Mouse (Mus musculus): ENCODE measurements around the gene Bysl. TPM values are rescaled to one million over a fixed set of nuclear protein-coding genes. Genes with fewer than 3 reads are reported as not detected.
"Not testable (repeated sequence)": the region's sequence is repeated elsewhere in the genome, so short reads cannot be mapped to it uniquely, and the experiment has no call there.

The Bysl gene
- polyA plus RNA-seq, 1 experiment from 2014 or later = 37.5 TPM

DNA sequence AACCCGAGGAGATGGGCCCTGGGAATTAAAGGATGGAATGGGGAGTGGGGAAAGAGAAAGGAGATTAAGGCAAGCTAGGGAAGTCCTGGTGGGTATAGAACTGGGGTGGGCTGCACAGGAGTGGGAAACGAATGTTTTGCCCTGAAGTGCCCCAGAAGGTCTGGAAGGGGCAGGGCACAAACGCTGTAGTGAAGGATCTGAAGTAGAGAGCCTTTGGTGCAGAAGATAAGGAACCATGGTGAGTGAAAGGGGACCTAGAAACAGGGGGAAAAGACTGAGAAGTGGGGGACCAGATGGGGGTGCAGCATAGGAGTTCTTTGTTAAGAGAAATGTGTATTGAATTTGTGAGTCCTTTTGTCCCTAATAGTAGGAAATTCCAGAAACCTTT, 19.4 kb upstream of the Bysl start, which contains the start of gene Usp49:
Gene Usp49, plus strand, starts transcription at position 13 of the 388 bp plus-strand sequence.
- ATAC-seq (ENCODE audit: low FRiP score, low read depth) = no peak
- H3K27ac ChIP-seq (replicated peaks) = peak within 1 kb of the TSS; percentile 94
- H3K27me3 ChIP-seq = no peaks in the 10 kb centered on the region
- peak within 1 kb of the TSS; percentile 71 for H3K9ac ChIP-seq
- peak within 1 kb of the TSS; percentile 74 for H3K4me3 ChIP-seq
- 0% methylated on average over 3 of the region's 3 CpGs for WGBS
- 0 out of 2 replicates have a peak, but pooled peaks cover 4% of the 10 kb centered on the region for H3K36me3 ChIP-seq
- peak within 1 kb of the TSS; percentile 72 for H3K4me2 ChIP-seq
- H3K4me1 ChIP-seq (replicated peaks) = peaks cover 39% of the 10 kb centered on the region
- no peaks in the 10 kb centered on the region for H3K9me3 ChIP-seq

DNA sequence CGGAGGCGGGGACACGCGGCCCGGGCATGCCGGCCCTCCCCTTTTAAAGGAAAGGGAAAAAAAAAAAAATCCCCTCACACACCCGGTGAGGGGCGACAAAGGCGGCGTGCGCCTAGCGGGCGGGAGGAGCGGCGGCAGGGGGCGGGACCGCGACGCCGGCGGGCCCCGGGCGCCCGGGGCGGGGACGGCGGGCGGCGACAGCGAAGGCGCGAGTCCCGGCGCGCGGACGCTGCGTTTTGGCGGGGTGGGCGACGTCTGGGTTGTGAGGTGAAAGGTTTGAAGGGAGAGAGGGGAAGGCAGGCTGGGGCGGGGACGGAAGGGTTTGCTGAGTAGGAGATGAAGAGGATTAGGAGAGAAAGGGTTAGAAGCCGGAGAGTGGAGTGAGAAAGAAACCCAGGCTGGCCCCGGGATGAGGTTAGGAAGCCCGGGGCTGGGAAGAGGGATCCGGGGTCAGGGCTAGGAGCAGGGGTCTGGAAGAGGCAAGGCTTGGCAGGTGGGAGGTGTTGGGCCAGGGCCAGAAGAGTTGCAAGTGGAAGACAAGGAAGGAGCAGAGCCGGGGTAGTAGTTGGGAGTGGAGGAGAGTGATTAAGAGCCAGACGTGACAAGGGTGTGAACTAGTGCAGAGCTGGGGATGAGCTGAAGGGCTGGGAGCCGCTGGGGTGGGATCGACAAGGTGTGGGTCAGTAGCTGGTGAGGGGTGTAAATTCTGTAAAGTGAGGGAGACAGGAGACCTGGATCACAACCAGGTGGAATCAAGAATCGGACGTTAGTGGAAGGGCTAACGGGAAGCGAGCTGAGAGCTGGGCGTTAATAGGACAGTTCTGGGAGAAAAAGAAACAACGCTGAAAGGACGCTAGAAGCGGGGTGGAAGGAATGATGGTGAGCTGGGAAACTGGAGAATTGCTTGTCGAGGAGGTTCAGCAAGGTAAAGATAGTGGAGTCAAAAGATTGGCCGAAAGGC, 18.7 kb upstream of the Bysl start:
- Histone ChIP-seq H3K9ac (peak overlapping the region; percentile 71), H3K9me3 (no peaks in the 10 kb centered on the region)

GRCm38 (mm10) chr17:47628851-47629676, 17.8 kb upstream of the Bysl start:
- WGBS = under 1% methylated on average over 57 of the region's 63 CpGs
- H3K4me1 ChIP-seq (replicated peaks) = peaks cover 39% of the 10 kb centered on the region

More for the DNA sequence above, 18.7 kb upstream of the Bysl start:
- Histone ChIP-seq H3K4me3 (peak overlapping the region; percentile 74), H3K36me3 (peaks cover 6% of the 10 kb centered on the region; the same call in 1 of the 2 replicates), H3K27ac (replicated peaks) (peak overlapping the region; percentile 94), H3K27me3 (no peaks in the 10 kb centered on the region), H3K4me1 (replicated peaks) (peaks cover 39% of the 10 kb centered on the region), H3K4me2 (peak overlapping the region; percentile 72)
- peak; percentile 61 for ATAC-seq (ENCODE audit: low FRiP score, low read depth)
- WGBS = 1% methylated on average over 57 of the region's 61 CpGs

DNA sequence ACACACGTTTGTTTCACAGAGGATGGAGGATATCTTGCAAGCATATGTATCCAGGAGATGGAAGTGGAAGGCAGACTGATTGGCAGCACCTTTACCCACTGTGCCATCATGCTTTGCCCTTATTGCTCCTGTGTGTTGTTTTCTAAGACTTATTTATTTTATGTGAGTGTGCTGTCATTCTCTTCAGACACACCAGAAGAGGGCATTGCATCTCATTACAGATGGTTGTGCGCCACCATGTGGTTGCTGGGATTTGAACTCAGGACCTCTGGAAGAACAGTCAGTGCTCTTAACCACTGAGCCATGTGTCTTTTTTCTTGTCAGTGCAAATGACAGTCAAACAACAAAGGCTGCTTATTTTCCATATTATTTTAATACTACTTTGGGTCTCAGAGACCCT, 16.5 kb upstream of the Bysl start:
- Histone ChIP-seq H3K36me3 (peaks cover 23% of the 10 kb centered on the region), H3K4me2 (peak overlapping the region; percentile 59; the same call in 1 of the 2 replicates), H3K4me3 (0 out of 2 replicates have a peak overlapping the region, but pooled peaks have one; percentile 74), H3K27me3 (no peaks in the 10 kb centered on the region), H3K27ac (replicated peaks) (no peak overlapping the region), H3K9me3 (no peaks in the 10 kb centered on the region), H3K4me1 (replicated peaks) (peaks cover 33% of the 10 kb centered on the region), H3K9ac (no peak overlapping the region)
- WGBS = 81% methylated on average over 2 of the region's 2 CpGs
- no peak for ATAC-seq (ENCODE audit: low FRiP score, low read depth)

More at GRCm38 (mm10) chr17:47628851-47629676, 17.8 kb upstream of the Bysl start:
- Histone ChIP-seq H3K27me3 (no peaks in the 10 kb centered on the region), H3K9ac (peak overlapping the region; percentile 71), H3K4me2 (peak overlapping the region; percentile 72), H3K9me3 (no peaks in the 10 kb centered on the region), H3K36me3 (peaks cover 12% of the 10 kb centered on the region), H3K27ac (replicated peaks) (peak overlapping the region; percentile 94), H3K4me3 (peak overlapping the region; percentile 74)
- ATAC-seq (ENCODE audit: low FRiP score, low read depth) = peak; percentile 96

- H3K4me1 ChIP-seq (replicated peaks) = peaks cover 17% of the 10 kb centered on the region
- WGBS = 93% methylated on average over 5 of the region's 5 CpGs
- H3K27ac ChIP-seq (replicated peaks) = no peak overlapping the region
- H3K9ac ChIP-seq = no peak overlapping the region
- peaks cover 40% of the 10 kb centered on the region for H3K36me3 ChIP-seq
- H3K4me3 ChIP-seq = no peak overlapping the region
- H3K4me2 ChIP-seq = no peak overlapping the region
- no peaks in the 10 kb centered on the region for H3K27me3 ChIP-seq
- H3K9me3 ChIP-seq = no peaks in the 10 kb centered on the region
- no peak for ATAC-seq (ENCODE audit: low FRiP score, low read depth)
Measured at GRCm38 (mm10) chr17:47626031-47626430, 14.7 kb upstream of the Bysl start.

GRCm38 (mm10) chr17:47625088-47625487, 13.8 kb upstream of the Bysl start:
- H3K27ac ChIP-seq (replicated peaks) = no peak overlapping the region
- no peak overlapping the region for H3K9ac ChIP-seq
- no peak overlapping the region for H3K4me3 ChIP-seq
- peaks cover 45% of the 10 kb centered on the region for H3K36me3 ChIP-seq
- H3K9me3 ChIP-seq = no peaks in the 10 kb centered on the region
- no peaks in the 10 kb centered on the region for H3K27me3 ChIP-seq
- H3K4me2 ChIP-seq = no peak overlapping the region
- no peak for ATAC-seq (ENCODE audit: low FRiP score, low read depth)
- 98% methylated on average over 2 of the region's 2 CpGs for WGBS
- peaks cover 10% of the 10 kb centered on the region for H3K4me1 ChIP-seq (replicated peaks)

DNA sequence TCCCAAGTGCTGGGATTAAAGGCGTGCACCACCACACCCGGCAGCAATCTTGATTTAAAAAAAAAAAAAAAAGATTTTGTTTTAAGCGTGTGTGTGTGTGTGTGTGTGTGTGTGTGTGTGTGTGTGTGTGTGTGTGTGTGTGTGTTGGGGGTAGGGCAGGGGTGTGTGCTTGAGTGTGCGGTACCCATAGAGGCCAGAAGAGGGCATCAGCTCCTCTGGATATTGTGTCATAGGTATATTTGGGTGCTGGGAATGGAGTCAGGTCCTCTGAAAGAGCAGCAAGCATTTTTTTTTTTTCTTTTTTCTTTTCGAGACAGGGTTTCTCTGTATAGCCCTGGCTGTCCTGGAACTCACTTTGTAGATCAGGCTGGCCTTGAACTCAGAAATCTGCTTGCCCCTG, 13.3 kb upstream of the Bysl start:
- H3K27me3 ChIP-seq; H3K27ac ChIP-seq (replicated peaks); H3K9me3 ChIP-seq; H3K4me2 ChIP-seq; ATAC-seq (ENCODE audit: low FRiP score, low read depth); H3K9ac ChIP-seq; H3K4me3 ChIP-seq: not testable (repeated sequence)
- WGBS = 95% methylated on average over 5 of the region's 5 CpGs
- Histone ChIP-seq H3K4me1 (replicated peaks) (peaks cover 10% of the 10 kb centered on the region), H3K36me3 (peaks cover 50% of the 10 kb centered on the region)

- H3K4me1 ChIP-seq (replicated peaks) = peaks cover 3% of the 10 kb centered on the region
- no peaks in the 10 kb centered on the region for H3K9me3 ChIP-seq
- no peaks in the 10 kb centered on the region for H3K27me3 ChIP-seq
- ATAC-seq (ENCODE audit: low FRiP score, low read depth) = no peak
- H3K36me3 ChIP-seq = peaks cover 58% of the 10 kb centered on the region
- WGBS = 91% methylated on average over 14 of the region's 14 CpGs
- no peak overlapping the region for H3K4me3 ChIP-seq
- H3K27ac ChIP-seq (replicated peaks) = no peak overlapping the region
- H3K4me2 ChIP-seq = no peak overlapping the region
- H3K9ac ChIP-seq = no peak overlapping the region
Measured at GRCm38 (mm10) chr17:47622912-47623554, 11.7 kb upstream of the Bysl start.

DNA sequence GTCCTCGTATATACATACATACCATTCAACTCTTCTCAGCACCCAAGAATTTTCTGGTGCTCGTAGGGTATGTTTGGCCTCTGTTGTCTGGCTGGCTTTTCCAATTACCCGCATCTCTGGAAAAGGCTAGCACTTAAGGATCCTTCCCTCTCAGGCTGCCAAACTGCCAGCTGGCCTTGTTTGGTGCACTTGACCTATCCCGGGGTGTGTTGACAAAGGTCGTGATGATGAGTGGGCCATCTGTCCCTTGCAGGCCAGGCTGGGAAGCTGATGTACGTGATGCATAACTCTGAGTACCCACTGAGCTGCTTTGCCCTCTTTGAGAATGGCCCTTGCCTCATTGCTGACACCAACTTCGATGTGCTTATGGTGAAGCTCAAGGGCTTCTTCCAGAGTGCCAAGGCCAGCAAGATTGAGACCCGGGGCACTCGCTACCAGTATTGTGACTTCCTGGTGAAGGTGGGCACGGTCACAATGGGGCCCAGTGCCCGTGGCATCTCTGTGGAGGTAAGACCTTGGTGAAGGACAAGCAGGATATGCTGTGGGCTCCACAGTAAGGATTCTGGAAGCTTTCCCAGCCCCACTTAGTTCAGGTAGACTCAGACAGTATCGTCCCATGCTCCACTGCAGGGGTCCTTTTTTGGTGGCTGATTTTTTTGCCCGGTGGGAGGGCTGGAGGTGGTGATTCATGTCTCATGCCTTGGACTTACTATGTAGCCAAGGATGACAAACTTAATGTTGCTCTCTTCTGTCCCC, 7.4 kb upstream of the Bysl start:
- H3K36me3 ChIP-seq = peaks cover 53% of the 10 kb centered on the region
- ATAC-seq (ENCODE audit: low FRiP score, low read depth) = no peak
- no peak overlapping the region for H3K27ac ChIP-seq (replicated peaks)
- no peaks in the 10 kb centered on the region for H3K9me3 ChIP-seq
- H3K4me2 ChIP-seq = no peak overlapping the region
- H3K4me1 ChIP-seq (replicated peaks) = no peaks in the 10 kb centered on the region
- no peaks in the 10 kb centered on the region for H3K27me3 ChIP-seq
- H3K4me3 ChIP-seq = no peak overlapping the region
- H3K9ac ChIP-seq = no peak overlapping the region
- WGBS = 88% methylated on average over 13 of the region's 13 CpGs

DNA sequence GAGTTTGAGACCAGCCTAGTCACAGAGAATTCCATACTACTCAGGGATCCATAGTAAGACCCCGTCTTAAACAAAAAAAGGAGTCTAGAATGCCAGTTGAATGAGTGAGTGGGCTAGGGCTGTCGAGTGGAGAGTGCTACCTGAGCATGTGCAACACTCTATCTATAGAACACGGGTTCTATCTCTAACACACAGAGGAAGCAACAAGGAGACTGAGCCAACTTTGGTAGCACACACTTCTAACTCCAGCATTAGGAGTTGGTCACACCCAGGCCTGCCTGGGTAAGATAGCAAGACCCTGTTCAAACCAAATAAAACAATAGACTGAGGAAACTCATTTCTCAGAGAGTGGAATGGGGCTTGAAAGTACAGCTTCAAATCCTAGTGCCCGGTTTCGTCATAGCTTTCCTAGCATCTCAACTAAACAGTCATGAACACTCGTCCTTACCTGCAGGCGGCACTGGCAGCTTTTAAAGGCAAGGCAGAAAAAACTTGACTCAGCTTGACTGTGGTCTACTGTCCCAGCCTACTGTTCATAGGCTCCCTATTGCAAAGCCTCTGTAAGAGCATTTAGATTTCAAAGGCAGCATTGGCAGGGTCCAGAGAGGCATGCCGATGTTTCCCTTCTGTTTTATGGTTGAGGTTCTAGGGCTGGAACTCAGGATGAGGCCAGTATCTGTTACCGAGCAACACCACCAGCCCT, 6.5 kb upstream of the Bysl start:
- no peak for ATAC-seq (ENCODE audit: low FRiP score, low read depth)

More for the DNA sequence above, 6.5 kb upstream of the Bysl start:
- Histone ChIP-seq H3K36me3 (peaks cover 45% of the 10 kb centered on the region), H3K9me3 (no peaks in the 10 kb centered on the region), H3K9ac (no peak overlapping the region), H3K27me3 (no peaks in the 10 kb centered on the region), H3K27ac (replicated peaks) (no peak overlapping the region), H3K4me3 (no peak overlapping the region), H3K4me1 (replicated peaks) (peaks cover 7% of the 10 kb centered on the region), H3K4me2 (no peak overlapping the region)
- WGBS = 95% methylated on average over 9 of the region's 9 CpGs

All from hindbrain, embryonic 15.5 days (tissue).